Mouse (Mus musculus) cerebellum, adult 11-12 months (tissue): ENCODE results near the gene Idi1.
"Not testable (repeated sequence)": the region's sequence is repeated elsewhere in the genome, so short reads cannot be mapped to it uniquely, and the experiment has no call there.

ENCODE experiments used
- DNase-seq: peaks from one replicate; pipeline ENCODE4 v3.0.0; 2022

Gene Idi1

GRCm38 (mm10) chr13:8888603-8889002 lies 3.3 kb downstream of the Idi1 start:
- no peak for DNase-seq

- DNase-seq = not testable (repeated sequence)
Measured at GRCm38 (mm10) chr13:8905986-8906385, 20.7 kb downstream of the Idi1 start.

GRCm38 (mm10) chr13:8913890-8914289 lies 28.6 kb downstream of the Idi1 start:
- DNase-seq = not testable (repeated sequence)

- DNase-seq = no peak
Measured at GRCm38 (mm10) chr13:8933499-8933898, 48.2 kb downstream of the Idi1 start.

GRCm38 (mm10) chr13:8937611-8938140 lies 52.4 kb downstream of the Idi1 start:
- DNase-seq = not testable (repeated sequence)

- not testable (repeated sequence) for DNase-seq
Measured at GRCm38 (mm10) chr13:8941110-8941509, 55.8 kb downstream of the Idi1 start.

- not testable (repeated sequence) for DNase-seq
Measured at GRCm38 (mm10) chr13:8941701-8942100, 56.4 kb downstream of the Idi1 start.
